Mouse (Mus musculus): ENCODE measurements around the gene Dlx3. TPM values are rescaled to one million over a fixed set of nuclear protein-coding genes. Genes with fewer than 3 reads are reported as not detected.

The Dlx3 gene
- polyA plus RNA-seq, 1 experiment, result 31.8 TPM

DNA sequence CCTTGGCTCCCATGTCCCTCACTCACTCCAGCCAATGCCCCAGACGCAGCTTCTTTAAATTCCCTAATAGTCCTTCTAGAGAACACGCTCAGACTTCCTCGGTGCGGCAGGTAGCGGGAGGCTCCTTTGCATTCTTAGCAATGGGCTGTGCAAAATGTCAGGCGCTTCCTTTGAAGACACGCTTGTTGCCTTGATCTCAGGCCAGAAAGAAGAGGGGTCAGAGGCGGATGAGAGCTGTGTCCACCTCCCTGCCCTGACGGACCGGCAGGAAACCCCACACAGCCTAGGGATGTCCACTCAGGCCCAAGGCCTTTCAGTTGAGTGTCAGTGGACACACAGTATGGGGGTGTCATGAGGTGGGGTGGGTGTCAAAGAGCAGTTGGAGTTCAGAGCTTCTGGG lies 24.3 kb upstream of the Dlx3 start:
- no peaks in the 10 kb centered on the region for H3K27me3 ChIP-seq (ENCODE audit: control insufficient read depth, insufficient read depth, insufficient read length)
- no peaks in the 10 kb centered on the region for H3K36me3 ChIP-seq (ENCODE audit: control insufficient read depth, insufficient read depth)
- no peaks in the 10 kb centered on the region for H3K79me2 ChIP-seq (ENCODE audit: control insufficient read depth, insufficient read depth)
- no peak overlapping the region for H3K4me3 ChIP-seq (ENCODE audit: insufficient read depth, poor library complexity, severe bottlenecking)
- H3K79me3 ChIP-seq (ENCODE audit: low read depth), result no peaks in the 10 kb centered on the region
- H3ac ChIP-seq (ENCODE audit: control insufficient read depth, insufficient read length, low read depth), result no peak overlapping the region
- TF ChIP-seq MYOD1 (IDR thresholded peaks at IDR 0.05; ENCODE audit: control insufficient read depth, insufficient read length, low read depth), result no peak
- TF ChIP-seq FOSL1 (IDR thresholded peaks at IDR 0.05; ENCODE audit: insufficient read depth, low read length, poor library complexity, severe bottlenecking), result no peak
- TF ChIP-seq CTCF (IDR thresholded peaks at IDR 0.05; ENCODE audit: control insufficient read depth, insufficient read depth, insufficient read length), result no peak
- TF ChIP-seq MAX (IDR thresholded peaks at IDR 0.05), result no peak
- TF ChIP-seq USF1 (IDR thresholded peaks at IDR 0.05; ENCODE audit: low read depth), result no peak
- no peak for TF ChIP-seq MYOG (IDR thresholded peaks at IDR 0.05; ENCODE audit: control insufficient read depth, extremely low read depth, insufficient read length)
- no peak for TF ChIP-seq CEBPB (IDR thresholded peaks at IDR 0.05; ENCODE audit: low read depth)

DNA sequence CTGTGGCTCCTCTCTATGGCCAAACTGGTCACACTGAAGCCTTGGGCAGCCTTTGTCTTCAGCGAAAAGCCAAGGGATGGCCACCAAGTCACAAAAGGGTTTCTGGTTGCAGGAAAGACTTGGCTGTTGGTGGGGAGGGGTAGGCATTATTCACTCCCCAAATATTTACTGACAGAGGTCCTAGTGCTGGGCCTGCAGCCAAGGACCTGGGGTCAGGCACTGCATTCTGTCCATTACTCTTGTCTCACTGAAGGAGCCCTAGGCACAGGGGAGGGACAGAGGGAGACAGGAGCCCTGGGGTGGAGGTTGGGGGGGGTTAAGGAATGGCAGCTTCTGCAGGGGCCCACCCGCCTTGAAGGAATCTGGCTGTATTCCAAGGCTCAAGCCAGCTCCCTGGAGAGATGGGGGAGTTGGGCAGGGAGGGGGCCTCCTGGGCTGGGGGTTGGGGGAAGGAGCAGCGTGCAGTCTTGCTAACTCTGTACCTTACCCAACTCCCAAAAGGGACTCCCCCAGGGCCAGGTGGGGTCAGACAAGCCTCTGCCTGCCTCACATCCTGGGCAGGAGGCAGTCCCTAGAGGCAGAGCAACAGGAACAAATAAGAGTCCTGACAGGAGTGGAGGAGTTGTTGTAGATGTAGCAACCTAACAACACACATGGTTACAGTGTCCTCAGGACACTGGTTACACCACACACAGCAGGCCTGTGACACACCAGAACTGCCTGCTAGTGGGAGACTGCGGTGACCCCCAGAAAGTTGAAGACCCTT lies 23.1 kb upstream of the Dlx3 start:
- H3K4me3 ChIP-seq (ENCODE audit: insufficient read depth, poor library complexity, severe bottlenecking), result no peak overlapping the region
- no peaks in the 10 kb centered on the region for H3K36me3 ChIP-seq (ENCODE audit: control insufficient read depth, insufficient read depth)
- no peaks in the 10 kb centered on the region for H3K27me3 ChIP-seq (ENCODE audit: control insufficient read depth, insufficient read depth, insufficient read length)
- H3K79me3 ChIP-seq (ENCODE audit: low read depth), result no peaks in the 10 kb centered on the region
- H3K79me2 ChIP-seq (ENCODE audit: control insufficient read depth, insufficient read depth), result no peaks in the 10 kb centered on the region
- H3ac ChIP-seq (ENCODE audit: control insufficient read depth, insufficient read length, low read depth), result no peak overlapping the region
- TF ChIP-seq USF1 (IDR thresholded peaks at IDR 0.05; ENCODE audit: low read depth) (no peak), CTCF (IDR thresholded peaks at IDR 0.05; ENCODE audit: control insufficient read depth, insufficient read depth, insufficient read length) (no peak), CEBPB (IDR thresholded peaks at IDR 0.05; ENCODE audit: low read depth) (no peak), FOSL1 (IDR thresholded peaks at IDR 0.05; ENCODE audit: insufficient read depth, low read length, poor library complexity, severe bottlenecking) (no peak), MYOG (IDR thresholded peaks at IDR 0.05; ENCODE audit: control insufficient read depth, extremely low read depth, insufficient read length) (no peak), MYOD1 (IDR thresholded peaks at IDR 0.05; ENCODE audit: control insufficient read depth, insufficient read length, low read depth) (no peak), MAX (IDR thresholded peaks at IDR 0.05) (no peak)

DNA sequence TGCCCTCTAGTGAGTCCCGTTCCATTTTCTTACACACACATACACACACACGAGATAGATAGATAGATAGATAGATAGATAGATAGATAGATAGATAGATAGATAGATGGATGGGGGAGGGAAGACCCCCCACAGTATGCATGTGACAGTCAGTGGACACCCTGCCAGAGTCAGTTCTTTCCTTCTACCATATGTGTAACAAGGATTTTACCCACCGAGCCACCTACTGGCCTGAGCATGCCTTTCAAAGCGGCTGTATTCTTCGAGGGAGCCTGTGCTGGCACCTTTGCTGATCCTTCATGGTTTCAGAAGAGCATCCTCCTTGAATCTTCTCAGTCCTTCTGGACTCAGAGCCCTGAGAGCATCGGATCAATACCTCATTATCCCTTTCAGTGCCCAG lies 22.0 kb upstream of the Dlx3 start:
- H3K4me3 ChIP-seq (ENCODE audit: insufficient read depth, poor library complexity, severe bottlenecking), result no peak overlapping the region
- H3K79me2 ChIP-seq (ENCODE audit: control insufficient read depth, insufficient read depth), result no peaks in the 10 kb centered on the region
- no peak for TF ChIP-seq MAX (IDR thresholded peaks at IDR 0.05)
- TF ChIP-seq CTCF (IDR thresholded peaks at IDR 0.05; ENCODE audit: control insufficient read depth, insufficient read depth, insufficient read length), result no peak
- TF ChIP-seq MYOG (IDR thresholded peaks at IDR 0.05; ENCODE audit: control insufficient read depth, extremely low read depth, insufficient read length), result no peak
- TF ChIP-seq MYOD1 (IDR thresholded peaks at IDR 0.05; ENCODE audit: control insufficient read depth, insufficient read length, low read depth), result no peak
- no peak for TF ChIP-seq CEBPB (IDR thresholded peaks at IDR 0.05; ENCODE audit: low read depth)
- no peak for TF ChIP-seq USF1 (IDR thresholded peaks at IDR 0.05; ENCODE audit: low read depth)
- TF ChIP-seq FOSL1 (IDR thresholded peaks at IDR 0.05; ENCODE audit: insufficient read depth, low read length, poor library complexity, severe bottlenecking), result no peak
- no peaks in the 10 kb centered on the region for H3K36me3 ChIP-seq (ENCODE audit: control insufficient read depth, insufficient read depth)
- H3K27me3 ChIP-seq (ENCODE audit: control insufficient read depth, insufficient read depth, insufficient read length), result no peaks in the 10 kb centered on the region
- no peak overlapping the region for H3ac ChIP-seq (ENCODE audit: control insufficient read depth, insufficient read length, low read depth)
- no peaks in the 10 kb centered on the region for H3K79me3 ChIP-seq (ENCODE audit: low read depth)

DNA sequence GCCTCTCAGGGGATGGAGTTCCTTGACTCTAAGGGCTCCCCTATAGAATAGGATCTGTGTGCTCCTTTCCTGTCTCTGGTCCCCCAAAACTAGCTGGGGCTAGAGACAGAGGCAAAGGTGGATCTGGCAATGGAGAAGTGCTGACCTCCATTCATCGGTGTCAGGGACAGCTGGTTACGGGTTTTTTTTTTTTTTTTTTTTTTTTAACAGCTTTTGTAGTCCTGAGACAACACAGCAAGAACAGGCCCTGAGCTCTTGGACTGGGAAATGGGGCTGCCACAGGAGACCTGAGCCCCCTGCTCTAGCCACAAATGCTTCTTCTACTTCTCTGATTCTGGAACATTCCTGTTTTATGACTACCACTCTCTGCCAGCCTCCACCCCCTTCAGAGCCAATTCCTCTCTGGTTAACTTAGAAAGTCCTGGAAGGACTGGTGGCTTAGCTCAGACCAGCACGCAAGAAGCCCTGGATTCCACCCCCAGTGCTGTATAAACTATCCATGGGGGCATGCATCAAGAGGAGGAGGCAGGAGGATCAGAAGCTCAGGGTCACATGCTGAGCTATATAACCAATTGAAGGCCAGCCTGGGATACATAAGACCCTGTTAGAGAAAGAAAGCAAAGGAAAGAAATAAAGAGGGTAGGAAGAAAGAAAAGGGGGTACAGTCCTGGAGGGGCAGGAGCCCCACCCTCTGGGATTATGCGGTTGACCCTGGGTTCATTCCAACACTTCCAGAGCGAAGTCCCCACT lies 21.4 kb upstream of the Dlx3 start:
- TF ChIP-seq MAX (IDR thresholded peaks at IDR 0.05), result no peak
- peak; percentile 75 for TF ChIP-seq USF1 (IDR thresholded peaks at IDR 0.05; ENCODE audit: low read depth)
- Histone ChIP-seq H3K79me3 (ENCODE audit: low read depth) (no peaks in the 10 kb centered on the region), H3K4me3 (ENCODE audit: insufficient read depth, poor library complexity, severe bottlenecking) (no peak overlapping the region), H3ac (ENCODE audit: control insufficient read depth, insufficient read length, low read depth) (no peak overlapping the region), H3K79me2 (ENCODE audit: control insufficient read depth, insufficient read depth) (no peaks in the 10 kb centered on the region), H3K36me3 (ENCODE audit: control insufficient read depth, insufficient read depth) (no peaks in the 10 kb centered on the region), H3K27me3 (ENCODE audit: control insufficient read depth, insufficient read depth, insufficient read length) (no peaks in the 10 kb centered on the region)

DNA sequence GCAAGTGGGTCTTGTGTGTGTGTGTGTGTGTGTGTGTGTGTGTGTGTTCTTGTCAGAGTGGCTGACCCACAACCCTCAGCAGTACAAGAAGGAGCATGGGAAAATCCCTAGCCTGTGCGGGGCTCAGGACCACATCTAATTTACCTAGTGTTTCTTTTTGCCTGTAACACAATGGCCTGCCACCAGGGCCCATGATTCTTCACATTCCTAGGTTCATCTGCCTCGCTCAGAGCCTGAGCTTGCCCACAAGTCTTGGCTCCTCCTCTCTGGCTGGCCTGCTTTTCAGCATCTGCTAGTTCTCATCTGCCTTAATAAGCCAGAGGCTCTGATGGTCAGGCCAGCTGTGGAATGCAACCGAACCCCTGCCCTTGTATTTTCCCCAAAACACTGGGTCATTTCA lies 19.5 kb upstream of the Dlx3 start:
- Histone ChIP-seq H3K36me3 (ENCODE audit: control insufficient read depth, insufficient read depth) (no peaks in the 10 kb centered on the region), H3K79me3 (ENCODE audit: low read depth) (no peaks in the 10 kb centered on the region), H3K4me3 (ENCODE audit: insufficient read depth, poor library complexity, severe bottlenecking) (no peak overlapping the region), H3K27me3 (ENCODE audit: control insufficient read depth, insufficient read depth, insufficient read length) (no peaks in the 10 kb centered on the region), H3K79me2 (ENCODE audit: control insufficient read depth, insufficient read depth) (no peaks in the 10 kb centered on the region), H3ac (ENCODE audit: control insufficient read depth, insufficient read length, low read depth) (no peak overlapping the region)
- TF ChIP-seq CEBPB (IDR thresholded peaks at IDR 0.05; ENCODE audit: low read depth) (no peak), MYOD1 (IDR thresholded peaks at IDR 0.05; ENCODE audit: control insufficient read depth, insufficient read length, low read depth) (peak; percentile 71)

Data from C2C12 (cell line).